Mouse (Mus musculus): ENCODE data around the gene Kif26b. TPM values are rescaled to one million over a fixed set of nuclear protein-coding genes. Genes with fewer than 3 reads are reported as not detected.

The Kif26b gene
- polyA plus RNA-seq, 1 experiment: not detected

- Histone ChIP-seq H3K27ac (replicated peaks; ENCODE audit: low read depth, low read length) (no peak overlapping the region), H3K4me1 (ENCODE audit: control insufficient read depth, insufficient read depth, insufficient read length, low read length) (no peaks in the 10 kb centered on the region), H3K4me3 (ENCODE audit: insufficient read depth, low read depth, low read length) (no peak overlapping the region)
Observed at GRCm38 (mm10) chr1:178860671-178861391, 331.9 kb downstream of the Kif26b start.

GRCm38 (mm10) chr1:178861392-178861762, 332.5 kb downstream of the Kif26b start:
- no peak overlapping the region for H3K4me3 ChIP-seq (ENCODE audit: insufficient read depth, low read depth, low read length)
- H3K27ac ChIP-seq (replicated peaks; ENCODE audit: low read depth, low read length): no peak overlapping the region
- H3K4me1 ChIP-seq (ENCODE audit: control insufficient read depth, insufficient read depth, insufficient read length, low read length): no peaks in the 10 kb centered on the region

- H3K4me1 ChIP-seq (ENCODE audit: control insufficient read depth, insufficient read depth, insufficient read length, low read length): no peaks in the 10 kb centered on the region
- no peak overlapping the region for H3K4me3 ChIP-seq (ENCODE audit: insufficient read depth, low read depth, low read length)
- no peak overlapping the region for H3K27ac ChIP-seq (replicated peaks; ENCODE audit: low read depth, low read length)
Observed at GRCm38 (mm10) chr1:178863756-178864155, 334.8 kb downstream of the Kif26b start.

- Histone ChIP-seq H3K4me3 (ENCODE audit: insufficient read depth, low read depth, low read length) (no peak overlapping the region), H3K4me1 (ENCODE audit: control insufficient read depth, insufficient read depth, insufficient read length, low read length) (no peaks in the 10 kb centered on the region), H3K27ac (replicated peaks; ENCODE audit: low read depth, low read length) (no peak overlapping the region)
Observed at GRCm38 (mm10) chr1:178864297-178864696, 335.4 kb downstream of the Kif26b start.

GRCm38 (mm10) chr1:178866757-178867156, 337.8 kb downstream of the Kif26b start:
- Histone ChIP-seq H3K4me3 (ENCODE audit: insufficient read depth, low read depth, low read length) (no peak overlapping the region), H3K4me1 (ENCODE audit: control insufficient read depth, insufficient read depth, insufficient read length, low read length) (no peaks in the 10 kb centered on the region), H3K27ac (replicated peaks; ENCODE audit: low read depth, low read length) (no peak overlapping the region)

- Histone ChIP-seq H3K4me1 (ENCODE audit: control insufficient read depth, insufficient read depth, insufficient read length, low read length) (no peaks in the 10 kb centered on the region), H3K4me3 (ENCODE audit: insufficient read depth, low read depth, low read length) (no peak overlapping the region), H3K27ac (replicated peaks; ENCODE audit: low read depth, low read length) (no peak overlapping the region)
Observed at GRCm38 (mm10) chr1:178871055-178871454, 342.1 kb downstream of the Kif26b start.

- Histone ChIP-seq H3K4me1 (ENCODE audit: control insufficient read depth, insufficient read depth, insufficient read length, low read length) (no peaks in the 10 kb centered on the region), H3K4me3 (ENCODE audit: insufficient read depth, low read depth, low read length) (no peak overlapping the region), H3K27ac (replicated peaks; ENCODE audit: low read depth, low read length) (no peak overlapping the region)
Observed at GRCm38 (mm10) chr1:178876926-178877325, 348.0 kb downstream of the Kif26b start.

- H3K27ac ChIP-seq (replicated peaks; ENCODE audit: low read depth, low read length): no peak overlapping the region
- no peak overlapping the region for H3K4me3 ChIP-seq (ENCODE audit: insufficient read depth, low read depth, low read length)
- no peaks in the 10 kb centered on the region for H3K4me1 ChIP-seq (ENCODE audit: control insufficient read depth, insufficient read depth, insufficient read length, low read length)
Observed at GRCm38 (mm10) chr1:178878676-178879075, 349.8 kb downstream of the Kif26b start.

GRCm38 (mm10) chr1:178880905-178881304, 352.0 kb downstream of the Kif26b start:
- H3K4me1 ChIP-seq (ENCODE audit: control insufficient read depth, insufficient read depth, insufficient read length, low read length): no peaks in the 10 kb centered on the region
- no peak overlapping the region for H3K27ac ChIP-seq (replicated peaks; ENCODE audit: low read depth, low read length)
- no peak overlapping the region for H3K4me3 ChIP-seq (ENCODE audit: insufficient read depth, low read depth, low read length)

- H3K27ac ChIP-seq (replicated peaks; ENCODE audit: low read depth, low read length): no peak overlapping the region
- H3K4me1 ChIP-seq (ENCODE audit: control insufficient read depth, insufficient read depth, insufficient read length, low read length): no peaks in the 10 kb centered on the region
- no peak overlapping the region for H3K4me3 ChIP-seq (ENCODE audit: insufficient read depth, low read depth, low read length)
Observed at GRCm38 (mm10) chr1:178886671-178887070, 357.7 kb downstream of the Kif26b start.

GRCm38 (mm10) chr1:178892376-178892775, 363.5 kb downstream of the Kif26b start:
- H3K4me1 ChIP-seq (ENCODE audit: control insufficient read depth, insufficient read depth, insufficient read length, low read length): no peaks in the 10 kb centered on the region
- no peak overlapping the region for H3K27ac ChIP-seq (replicated peaks; ENCODE audit: low read depth, low read length)
- no peak overlapping the region for H3K4me3 ChIP-seq (ENCODE audit: insufficient read depth, low read depth, low read length)

- no peaks in the 10 kb centered on the region for H3K4me1 ChIP-seq (ENCODE audit: control insufficient read depth, insufficient read depth, insufficient read length, low read length)
- no peak overlapping the region for H3K27ac ChIP-seq (replicated peaks; ENCODE audit: low read depth, low read length)
- H3K4me3 ChIP-seq (ENCODE audit: insufficient read depth, low read depth, low read length): no peak overlapping the region
Observed at GRCm38 (mm10) chr1:178893229-178894080, 364.5 kb downstream of the Kif26b start.

GRCm38 (mm10) chr1:178894081-178894401, 365.1 kb downstream of the Kif26b start:
- Histone ChIP-seq H3K4me1 (ENCODE audit: control insufficient read depth, insufficient read depth, insufficient read length, low read length) (no peaks in the 10 kb centered on the region), H3K4me3 (ENCODE audit: insufficient read depth, low read depth, low read length) (no peak overlapping the region), H3K27ac (replicated peaks; ENCODE audit: low read depth, low read length) (no peak overlapping the region)

- H3K4me3 ChIP-seq (ENCODE audit: insufficient read depth, low read depth, low read length): no peak overlapping the region
- no peak overlapping the region for H3K27ac ChIP-seq (replicated peaks; ENCODE audit: low read depth, low read length)
- no peaks in the 10 kb centered on the region for H3K4me1 ChIP-seq (ENCODE audit: control insufficient read depth, insufficient read depth, insufficient read length, low read length)
Observed at GRCm38 (mm10) chr1:178895674-178896073, 366.7 kb downstream of the Kif26b start.

GRCm38 (mm10) chr1:178910951-178911350, 382.0 kb downstream of the Kif26b start:
- Histone ChIP-seq H3K4me1 (ENCODE audit: control insufficient read depth, insufficient read depth, insufficient read length, low read length) (no peaks in the 10 kb centered on the region), H3K27ac (replicated peaks; ENCODE audit: low read depth, low read length) (no peak overlapping the region)

More at GRCm38 (mm10) chr1:178910951-178911350, 382.0 kb downstream of the Kif26b start:
- H3K4me3 ChIP-seq (ENCODE audit: insufficient read depth, low read depth, low read length): no peak overlapping the region

Data from brown adipose tissue, adult 24 weeks (tissue).